Mouse (Mus musculus): ENCODE results near the gene Csn1s2b. TPM values are rescaled to one million over a fixed set of nuclear protein-coding genes. Genes with fewer than 3 reads are reported as not detected.

Gene Csn1s2b
- total RNA-seq (2023), result not detected

GRCm38 (mm10) chr5:87807782-87808181, at the start of gene Csn1s2b:
Gene Csn1s2b (plus strand): TSS chr5:87808082.

GRCm38 (mm10) chr5:87774267-87774666, 33.6 kb upstream of the Csn1s2b start, which contains the start of gene Csn1s2a:
Gene Csn1s2a (plus strand): TSS chr5:87774567.

GRCm38 (mm10) chr5:87825386-87825785, 17.5 kb downstream of the Csn1s2b start, which contains the start of gene Prr27:
Gene Prr27 (plus strand): TSS chr5:87825686.

Other genes starting within 250 kb of the Csn1s2b start
- not detected for gene Sult1d1, start 239.1 kb upstream of the Csn1s2b start, total RNA-seq (2023)
- gene Sult1e1, start 216.5 kb upstream of the Csn1s2b start, total RNA-seq (2023), result not detected
- not detected for gene Csn1s1, start 141.9 kb upstream of the Csn1s2b start, total RNA-seq (2023)
- gene Csn2, start 108.5 kb upstream of the Csn1s2b start, total RNA-seq (2023), result not detected
- gene Csn1s2a, start 33.5 kb upstream of the Csn1s2b start, total RNA-seq (2023), result not detected
- not detected for gene Prr27, start 17.6 kb downstream of the Csn1s2b start, total RNA-seq (2023)
- gene Odam, start 76.9 kb downstream of the Csn1s2b start, total RNA-seq (2023), result not detected
- gene Csn3, start 117.5 kb downstream of the Csn1s2b start, total RNA-seq (2023), result not detected
- not detected for gene 2310003L06Rik, start 161.4 kb downstream of the Csn1s2b start, total RNA-seq (2023)
- not detected for gene Gm28434, start 161.4 kb downstream of the Csn1s2b start, total RNA-seq (2023)
- not detected for gene Cabs1, start 171.4 kb downstream of the Csn1s2b start, total RNA-seq (2023)
- not detected for gene Smr3a, start 194.5 kb downstream of the Csn1s2b start, total RNA-seq (2023)

Data from CD8-positive naive resting alpha-beta T cell, adult 57 days (primary cell).